Mouse (Mus musculus) heart, postnatal 4 days (tissue): ENCODE data around the gene Prss34. TPM values are rescaled to one million over a fixed set of nuclear protein-coding genes. Genes with fewer than 3 reads are reported as not detected.

Source experiments
- DNase-seq: peaks from one replicate; pipeline ENCODE4 v3.0.0; 2021
- total RNA-seq, 2 experiments: library from RNA; stranded (reverse); gene quantifications; 2 replicates each; pipeline ENCODE4 v1.2.3; 2021

Prss34 gene
- 1 to 10 TPM; 1.9 to 2.4 TPM for total RNA-seq

- no peak for DNase-seq
Observed at GRCm38 (mm10) chr17:25298094-25298493, at the start of gene Prss34. Gene Prss34, plus strand, starts transcription at chr17:25298394.

- DNase-seq = no peak
Observed at GRCm38 (mm10) chr17:25250181-25250835, 47.9 kb upstream of the Prss34 start.

GRCm38 (mm10) chr17:25252643-25253042 lies 45.6 kb upstream of the Prss34 start:
- DNase-seq = no peak

GRCm38 (mm10) chr17:25253760-25254159 lies 44.4 kb upstream of the Prss34 start:
- DNase-seq = no peak

- no peak for DNase-seq
Observed at GRCm38 (mm10) chr17:25255110-25255509, 43.1 kb upstream of the Prss34 start.

- DNase-seq = no peak
Observed at GRCm38 (mm10) chr17:25256140-25256754, 41.9 kb upstream of the Prss34 start, which contains the start of gene Baiap3. Gene Baiap3, minus strand, starts transcription at chr17:25256364.

- no peak for DNase-seq
Observed at GRCm38 (mm10) chr17:25257804-25258261, 40.4 kb upstream of the Prss34 start.

GRCm38 (mm10) chr17:25264453-25264852 lies 33.7 kb upstream of the Prss34 start:
- peak; percentile 54 for DNase-seq

GRCm38 (mm10) chr17:25270795-25271335 lies 27.3 kb upstream of the Prss34 start:
- no peak for DNase-seq

- no peak for DNase-seq
Observed at GRCm38 (mm10) chr17:25272326-25272725, 25.9 kb upstream of the Prss34 start.

GRCm38 (mm10) chr17:25272951-25273705 lies 25.1 kb upstream of the Prss34 start:
- DNase-seq = peak; percentile 87

GRCm38 (mm10) chr17:25273706-25274501 lies 24.3 kb upstream of the Prss34 start:
- DNase-seq = peak; percentile 97

- DNase-seq = no peak
Observed at GRCm38 (mm10) chr17:25274571-25275346, 23.4 kb upstream of the Prss34 start, which contains the start of gene Ube2i. Gene Ube2i, minus strand, starts transcription at chr17:25274622.

GRCm38 (mm10) chr17:25275833-25276232 lies 22.4 kb upstream of the Prss34 start:
- no peak for DNase-seq

- DNase-seq = peak; percentile 55
Observed at GRCm38 (mm10) chr17:25282133-25282532, 16.1 kb upstream of the Prss34 start.

GRCm38 (mm10) chr17:25285033-25285432 lies 13.2 kb upstream of the Prss34 start:
- DNase-seq = peak; percentile 78

- peak; percentile 51 for DNase-seq
Observed at GRCm38 (mm10) chr17:25288842-25289241, 9.4 kb upstream of the Prss34 start.

GRCm38 (mm10) chr17:25290411-25290810 lies 7.8 kb upstream of the Prss34 start:
- no peak for DNase-seq

- DNase-seq = no peak
Observed at GRCm38 (mm10) chr17:25293495-25293894, 4.7 kb upstream of the Prss34 start.

GRCm38 (mm10) chr17:25294111-25294510 lies 4.1 kb upstream of the Prss34 start:
- DNase-seq = no peak

- no peak for DNase-seq
Observed at GRCm38 (mm10) chr17:25308346-25308745, 10.2 kb downstream of the Prss34 start, which contains the start of gene Prss28. Gene Prss28, plus strand, starts transcription at chr17:25308646.
